Mouse (Mus musculus) hindbrain, postnatal 0 days (tissue): ENCODE data around the gene Ppm1n. TPM values are rescaled to one million over a fixed set of nuclear protein-coding genes. Genes with fewer than 3 reads are reported as not detected.

Source experiments
- ATAC-seq: fragments of 200-750 bp; cut with Nextera tagmentation; 2 replicates; pipeline ENCODE4 v1.8.0; 2017; ENCODE audit warnings: mild to moderate bottlenecking, moderate TSS enrichment, moderate library complexity
- DNase-seq: peaks from one replicate; pipeline ENCODE4 v3.0.0-alpha.2; 2015; ENCODE audit warnings: low spot score
- H3K27ac ChIP-seq: fragments of 300-500 bp; sonication (generic); 2 replicates; pipeline ENCODE4 v1.5.1; 2014; ENCODE audit warnings: mild to moderate bottlenecking
- H3K27me3 ChIP-seq: fragments of 300-500 bp; sonication (generic); 2 replicates; pipeline ENCODE4 v1.6.1; 2014; ENCODE audit warnings: low read length, mixed read lengths; ENCODE audit not compliant: insufficient read depth
- H3K36me3 ChIP-seq: fragments of 300-500 bp; sonication (generic); 2 replicates; pipeline ENCODE4 v1.6.1; 2014; ENCODE audit warnings: low read length, mixed read lengths; ENCODE audit not compliant: insufficient read depth
- H3K4me1 ChIP-seq: fragments of 300-500 bp; sonication (generic); 2 replicates; pipeline ENCODE4 v1.6.1; 2014; ENCODE audit warnings: antibody characterized with exemption, low read length, mixed read lengths; ENCODE audit not compliant: insufficient read depth
- H3K4me2 ChIP-seq: fragments of 300-500 bp; sonication (generic); 2 replicates; pipeline ENCODE4 v1.6.1; 2014; ENCODE audit warnings: low read depth, mild to moderate bottlenecking, low read length, moderate library complexity, mixed read lengths
- H3K4me3 ChIP-seq: fragments of 300-500 bp; sonication (generic); 2 replicates; pipeline ENCODE4 v1.5.1; 2014; ENCODE audit warnings: low read length
- H3K9ac ChIP-seq: fragments of 300-500 bp; sonication (generic); replicated peaks from 2 replicates; pipeline ENCODE4 v1.6.1; 2014; ENCODE audit warnings: mild to moderate bottlenecking, low read length, moderate library complexity, mixed read lengths
- H3K9me3 ChIP-seq: fragments of 300-500 bp; sonication (generic); 2 replicates; pipeline ENCODE4 v1.6.1; 2016; ENCODE audit warnings: low read length, mixed read lengths
- CTCF ChIP-seq: IDR thresholded peaks from 2 replicates; pipeline ENCODE4 v1.5.1; 2016; ENCODE audit warnings: antibody characterized with exemption, control low read depth, low read depth
- WGBS: fragments of 180-500 bp; shearing (Covaris S2); extraction: QIAGEN DNeasy Blood & Tissue Kit; methylation state at CpG from one replicate; pipeline ENCODE4 v1.1.7; 2014; 5-methylcytosine and 5-hydroxymethylcytosine counted together
- polyA plus RNA-seq: library from polyadenylated mRNA; unstranded; fragments of >200 nt; fragmentation: Nextera tagmentation; extraction: Ambion mirVana; gene quantifications from 2 replicates; pipeline ENCODE4 v1.2.1, GENCODE M21; 2015
- total RNA-seq: library from RNA; depleted of rRNA; stranded (reverse); fragments of >200 nt; gene quantifications from 2 replicates; pipeline ENCODE4 v1.2.3, GENCODE M21; 2014; rRNA removed

Gene Ppm1n
- total and polyA plus RNA-seq, 2 experiments from 2014 or later, result 2.1 to 2.5 TPM

DNA sequence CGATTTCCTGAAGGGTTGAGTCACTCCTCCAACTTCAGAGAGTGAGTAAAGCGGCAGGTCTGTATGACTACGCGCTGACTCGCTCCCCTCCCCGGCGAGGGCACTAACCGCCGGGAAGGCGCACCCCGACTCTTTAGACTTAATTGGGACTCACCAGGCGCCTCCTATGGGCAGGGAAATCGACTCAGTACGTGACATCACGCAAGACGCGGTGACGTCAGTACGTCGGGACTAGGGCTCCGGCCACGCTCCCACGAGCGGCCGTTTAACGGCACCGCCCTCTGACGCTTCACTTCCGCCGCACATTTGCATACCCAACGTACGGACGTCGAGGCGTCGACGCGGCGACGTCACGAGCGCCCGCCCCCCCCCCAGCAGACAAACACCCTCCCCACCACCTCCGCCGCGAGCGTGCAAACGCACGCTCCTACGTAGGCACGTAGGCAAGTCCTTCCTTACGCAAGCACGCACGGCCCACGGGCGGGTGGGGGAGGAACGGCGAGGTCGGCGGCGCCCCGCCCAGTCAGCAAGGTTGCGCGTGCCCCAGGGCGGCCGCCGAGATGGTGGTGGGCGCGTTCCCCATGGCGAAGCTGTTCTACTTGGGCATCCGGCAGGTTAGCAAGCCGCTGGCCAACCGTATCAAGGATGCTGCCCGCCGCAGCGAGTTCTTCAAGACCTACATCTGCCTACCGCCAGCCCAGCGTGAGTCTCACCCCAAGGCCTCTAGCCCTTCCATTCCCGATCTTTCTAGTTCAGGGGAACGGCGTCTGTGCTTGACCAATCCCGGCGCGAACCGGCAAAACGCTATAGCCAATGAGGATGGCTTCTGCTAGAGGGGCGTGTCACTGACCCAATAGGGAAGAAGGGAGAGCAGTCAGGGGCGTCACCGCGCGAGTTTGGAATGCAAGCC lies 51.7 kb downstream of the Ppm1n start, which contains the start of gene Opa3:
Gene Opa3 (plus strand): TSS at position 452 of the 910 bp plus-strand sequence.
- Histone ChIP-seq H3K36me3 (no peaks in the 10 kb centered on the region), H3K9me3 (no peaks in the 10 kb centered on the region), H3K4me3 (peak within 1 kb of the TSS; percentile 55), H3K9ac (peak within 1 kb of the TSS; percentile 62), H3K27ac (peak within 1 kb of the TSS; percentile 96), H3K4me1 (peaks cover 4% of the 10 kb centered on the region), H3K4me2 (peak within 1 kb of the TSS; percentile 80), H3K27me3 (no peaks in the 10 kb centered on the region)
- TF ChIP-seq CTCF, result peak; percentile 79
- WGBS, result under 1% methylated on average over 90 of the region's 91 CpGs
- ATAC-seq, result peak; percentile 95
- peak; percentile 100 for DNase-seq

DNA sequence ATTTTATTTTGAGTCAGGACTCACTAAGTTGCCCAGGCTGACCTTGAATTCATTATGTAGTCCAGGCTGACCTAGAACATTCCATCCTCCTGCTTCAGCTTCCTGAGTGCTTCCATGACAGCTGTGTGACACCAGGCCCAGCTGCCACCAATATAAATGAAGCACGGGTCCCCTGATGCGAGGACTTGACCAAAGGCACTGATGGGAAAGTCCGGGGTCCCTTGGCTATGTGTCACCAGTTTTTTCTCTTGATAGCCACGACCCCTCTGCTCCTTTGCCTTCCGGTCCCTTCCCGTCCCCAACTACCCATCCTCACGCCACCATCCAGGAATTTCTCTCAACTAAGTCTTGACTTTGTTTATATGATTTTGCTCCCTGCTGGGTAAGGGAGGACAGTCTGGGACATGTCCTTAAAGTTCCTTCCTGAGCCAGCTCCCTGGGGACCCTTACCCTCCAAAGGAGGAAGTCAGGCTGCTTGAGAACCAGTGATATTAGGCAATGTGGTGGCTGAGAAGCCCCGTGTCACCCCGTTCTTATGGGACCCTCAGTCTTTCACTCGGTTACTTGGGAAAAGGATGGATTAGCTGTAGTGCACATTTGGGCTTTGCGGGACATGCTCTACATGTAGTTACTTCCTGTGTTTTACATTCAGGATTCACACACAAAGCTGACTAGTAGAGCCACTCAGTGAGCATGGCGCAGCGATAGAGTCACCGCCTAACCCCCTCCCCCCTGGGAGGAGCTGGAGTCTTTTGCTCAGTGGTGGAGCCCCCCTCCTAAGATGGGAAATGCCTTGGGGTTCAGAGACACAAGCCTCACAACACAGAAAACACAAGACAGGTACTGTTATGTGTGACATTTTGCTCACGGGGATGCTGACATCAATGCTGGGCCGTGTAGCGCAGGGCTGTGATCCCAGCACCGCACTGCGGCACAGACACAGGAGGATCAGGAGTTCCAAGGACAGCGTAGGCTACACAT lies 52.8 kb downstream of the Ppm1n start:
- Histone ChIP-seq H3K27ac (peak overlapping the region; percentile 86), H3K4me1 (peaks cover 4% of the 10 kb centered on the region), H3K4me3 (peak overlapping the region; percentile 55), H3K27me3 (no peaks in the 10 kb centered on the region), H3K4me2 (peak overlapping the region; percentile 76), H3K9me3 (no peaks in the 10 kb centered on the region), H3K36me3 (no peaks in the 10 kb centered on the region), H3K9ac (peak overlapping the region; percentile 62)
- DNase-seq (peak; percentile 74), ATAC-seq (peak; percentile 8)
- no peak for TF ChIP-seq CTCF
- 16% methylated on average over 20 of the region's 20 CpGs for WGBS

Other genes with a start within 250 kb of the Ppm1n start
- gene Rsph6a, start 225.4 kb downstream of the Ppm1n start, total RNA-seq, result not detected in 2 replicates
- 0.19 and 0.44 TPM in 2 replicates for gene Rsph6a, start 225.4 kb downstream of the Ppm1n start, polyA plus RNA-seq
- gene Dmwd, start 203.8 kb downstream of the Ppm1n start, total RNA-seq, result 145 and 151 TPM in 2 replicates
- gene Dmwd, start 203.8 kb downstream of the Ppm1n start, polyA plus RNA-seq, result 28.9 and 30.9 TPM in 2 replicates
- 19.5 and 27.8 TPM in 2 replicates for gene Dmpk, start 196.2 kb downstream of the Ppm1n start, total RNA-seq
- 4.8 and 5.6 TPM in 2 replicates for gene Dmpk, start 196.2 kb downstream of the Ppm1n start, polyA plus RNA-seq
- gene Six5, start 185.5 kb downstream of the Ppm1n start, total RNA-seq, result 10.3 and 12.1 TPM in 2 replicates
- gene Six5, start 185.5 kb downstream of the Ppm1n start, polyA plus RNA-seq, result 1.4 and 1.5 TPM in 2 replicates
- 4.6 and 6.3 TPM in 2 replicates for gene Gm4969, start 161.7 kb downstream of the Ppm1n start, total RNA-seq
- 7.7 and 7.9 TPM in 2 replicates for gene Gm4969, start 161.7 kb downstream of the Ppm1n start, polyA plus RNA-seq
- 19.6 and 23.8 TPM in 2 replicates for gene Fbxo46, start 160.2 kb downstream of the Ppm1n start, total RNA-seq
- 7.7 and 9.0 TPM in 2 replicates for gene Fbxo46, start 160.2 kb downstream of the Ppm1n start, polyA plus RNA-seq
- 17.3 and 18.3 TPM in 2 replicates for gene Qpctl, start 130.8 kb downstream of the Ppm1n start, total RNA-seq
- gene Qpctl, start 130.8 kb downstream of the Ppm1n start, polyA plus RNA-seq, result 24.7 and 25.5 TPM in 2 replicates
- 34.1 and 42.9 TPM in 2 replicates for gene Snrpd2, start 130.3 kb downstream of the Ppm1n start, total RNA-seq
- gene Snrpd2, start 130.3 kb downstream of the Ppm1n start, polyA plus RNA-seq, result 114 and 118 TPM in 2 replicates
- 2.0 and 3.0 TPM in 2 replicates for gene Gipr, start 113.9 kb downstream of the Ppm1n start, total RNA-seq
- gene Gipr, start 113.9 kb downstream of the Ppm1n start, polyA plus RNA-seq, result 0.85 and 1.3 TPM in 2 replicates
- 88.2 and 103 TPM in 2 replicates for gene Eml2, start 103.6 kb downstream of the Ppm1n start, total RNA-seq
- gene Eml2, start 103.6 kb downstream of the Ppm1n start, polyA plus RNA-seq, result 15.0 and 18.9 TPM in 2 replicates
- gene Gpr4, start 67.5 kb downstream of the Ppm1n start, total RNA-seq, result 3.8 and 4.5 TPM in 2 replicates
- gene Gpr4, start 67.5 kb downstream of the Ppm1n start, polyA plus RNA-seq, result 4.1 and 4.4 TPM in 2 replicates
- gene Opa3, start 51.7 kb downstream of the Ppm1n start, total RNA-seq, result 44.2 and 47.7 TPM in 2 replicates
- gene Opa3, start 51.7 kb downstream of the Ppm1n start, polyA plus RNA-seq, result 34.6 and 37.1 TPM in 2 replicates
- 62.6 and 68.3 TPM in 2 replicates for gene Vasp, start 8.2 kb downstream of the Ppm1n start, total RNA-seq
- gene Vasp, start 8.2 kb downstream of the Ppm1n start, polyA plus RNA-seq, result 35.5 and 37.0 TPM in 2 replicates
- 151 and 155 TPM in 2 replicates for gene Rtn2, start 2.6 kb upstream of the Ppm1n start, total RNA-seq
- gene Rtn2, start 2.6 kb upstream of the Ppm1n start, polyA plus RNA-seq, result 98.4 and 101 TPM in 2 replicates
- 0.31 and 1.0 TPM in 2 replicates for gene Fosb, start 30.0 kb upstream of the Ppm1n start, total RNA-seq
- 0.09 and 0.11 TPM in 2 replicates for gene Fosb, start 30.0 kb upstream of the Ppm1n start, polyA plus RNA-seq
- gene Ercc1, start 64.7 kb upstream of the Ppm1n start, total RNA-seq, result 44.1 and 46.1 TPM in 2 replicates
- 69.0 and 74.2 TPM in 2 replicates for gene Ercc1, start 64.7 kb upstream of the Ppm1n start, polyA plus RNA-seq
- gene Cd3eap, start 79.4 kb upstream of the Ppm1n start, total RNA-seq, result 11.1 and 12.4 TPM in 2 replicates
- 17.9 and 19.3 TPM in 2 replicates for gene Cd3eap, start 79.4 kb upstream of the Ppm1n start, polyA plus RNA-seq
- gene Ppp1r13l, start 79.7 kb upstream of the Ppm1n start, total RNA-seq, result 0.68 and 1.0 TPM in 2 replicates
- gene Ppp1r13l, start 79.7 kb upstream of the Ppm1n start, polyA plus RNA-seq, result 1.0 and 1.2 TPM in 2 replicates
- gene Ercc2, start 101.9 kb upstream of the Ppm1n start, total RNA-seq, result 57.3 and 65.1 TPM in 2 replicates
- gene Ercc2, start 101.9 kb upstream of the Ppm1n start, polyA plus RNA-seq, result 18.6 and 19.9 TPM in 2 replicates
- 2.3 and 2.9 TPM in 2 replicates for gene Klc3, start 124.0 kb upstream of the Ppm1n start, total RNA-seq
- 1.7 and 2.7 TPM in 2 replicates for gene Klc3, start 124.0 kb upstream of the Ppm1n start, polyA plus RNA-seq
- 3.9 and 27.4 TPM in 2 replicates for gene Ckm, start 124.7 kb upstream of the Ppm1n start, total RNA-seq
- gene Ckm, start 124.7 kb upstream of the Ppm1n start, polyA plus RNA-seq, result 0.14 and 0.30 TPM in 2 replicates
- 60.3 and 60.5 TPM in 2 replicates for gene Mark4, start 178.8 kb upstream of the Ppm1n start, total RNA-seq
- gene Mark4, start 178.8 kb upstream of the Ppm1n start, polyA plus RNA-seq, result 16.2 and 18.1 TPM in 2 replicates
- 0.61 and 1.3 TPM in 2 replicates for gene Exoc3l2, start 183.3 kb upstream of the Ppm1n start, total RNA-seq
- gene Exoc3l2, start 183.3 kb upstream of the Ppm1n start, polyA plus RNA-seq, result 2.0 and 2.3 TPM in 2 replicates
- 18.8 and 22.4 TPM in 2 replicates for gene Bloc1s3, start 228.3 kb upstream of the Ppm1n start, total RNA-seq
- gene Bloc1s3, start 228.3 kb upstream of the Ppm1n start, polyA plus RNA-seq, result 3.8 and 4.3 TPM in 2 replicates
- 26.4 and 46.5 TPM in 2 replicates for gene Trappc6a, start 228.3 kb upstream of the Ppm1n start, total RNA-seq
- gene Trappc6a, start 228.3 kb upstream of the Ppm1n start, polyA plus RNA-seq, result 42.8 and 44.3 TPM in 2 replicates
- gene Nkpd1, start 237.8 kb upstream of the Ppm1n start, total RNA-seq, result 1.9 and 4.4 TPM in 2 replicates
- gene Nkpd1, start 237.8 kb upstream of the Ppm1n start, polyA plus RNA-seq, result 1.3 TPM in 2 replicates